Mouse (Mus musculus): ENCODE measurements around the gene Dnah9. TPM values are rescaled to one million over a fixed set of nuclear protein-coding genes. Genes with fewer than 3 reads are reported as not detected.

Gene Dnah9
- total RNA-seq, 2 experiments from 2014 or later: 2.4 to 3.0 TPM

- intact Hi-C loops (cut with DNase I): no loop called here
- DNase-seq (ENCODE audit: low spot score in 2 of 2): no peak
Measured at GRCm38 (mm10) chr11:65975871-65976270, 192.5 kb downstream of the Dnah9 start.

DNA sequence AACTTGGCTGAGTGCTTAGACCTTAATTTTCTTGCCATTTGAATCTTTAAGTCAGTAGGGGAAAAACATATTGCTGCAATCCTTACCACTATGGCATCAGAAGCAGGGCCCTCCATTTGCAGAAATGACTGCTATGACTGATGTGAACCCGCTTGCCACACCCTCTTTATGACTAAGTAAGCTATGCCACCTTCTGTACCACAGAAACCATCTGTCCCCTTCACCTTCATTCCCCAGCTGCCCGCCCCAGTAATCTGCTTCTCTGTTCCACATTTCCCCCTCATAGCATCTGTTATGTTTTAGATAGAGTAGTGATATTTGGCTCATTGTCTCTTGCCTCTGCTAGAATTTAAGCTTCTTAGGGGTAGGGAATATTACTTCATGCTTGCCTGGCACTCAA lies 237.6 kb downstream of the Dnah9 start:
- peak; percentile 7 to 76 for DNase-seq (ENCODE audit: low spot score in 2 of 2)
- intact Hi-C loops (cut with DNase I): no loop called here

DNA sequence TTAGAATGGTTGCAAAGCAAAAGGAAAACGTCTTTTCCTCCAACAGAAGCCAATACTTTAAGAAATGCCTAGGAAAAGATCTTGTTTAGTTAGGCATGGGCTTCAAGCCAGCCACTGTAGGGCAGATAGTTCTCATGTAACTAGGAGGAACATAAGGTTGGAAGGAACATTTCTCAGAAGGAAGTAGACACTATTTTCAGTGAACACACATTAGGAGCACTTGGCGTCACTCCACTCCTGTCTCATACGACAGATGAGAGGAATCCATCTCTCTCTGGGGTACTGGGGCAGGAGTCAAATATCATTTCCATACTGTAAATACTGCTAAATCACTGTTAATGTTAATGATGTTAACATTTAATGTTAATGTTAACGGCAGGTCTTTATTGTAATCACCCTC lies 238.0 kb downstream of the Dnah9 start:
- intact Hi-C loops (cut with DNase I): no loop called here
- peak; percentile 7 to 32 for DNase-seq (ENCODE audit: low spot score in 2 of 2)

DNA sequence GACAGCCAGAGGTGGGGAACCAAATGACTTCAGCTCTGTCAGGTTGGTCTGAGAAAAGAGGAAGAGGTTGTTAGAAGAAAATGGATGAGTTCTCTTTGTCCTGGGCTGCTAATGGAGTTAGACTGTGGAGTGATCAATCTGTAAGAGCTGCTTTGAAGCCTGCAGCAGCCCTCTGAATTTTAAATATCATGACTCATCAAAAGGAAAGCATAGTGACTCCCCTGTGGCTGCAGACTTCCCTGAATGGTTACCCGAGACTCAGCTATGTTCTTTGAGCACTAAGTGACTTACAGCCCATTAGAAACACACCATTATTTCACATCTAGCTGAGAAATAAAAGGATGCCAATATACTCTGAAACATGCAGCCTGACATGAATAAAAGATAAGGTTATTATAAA lies 240.4 kb downstream of the Dnah9 start:
- intact Hi-C loops (cut with DNase I): no loop called here
- DNase-seq (ENCODE audit: low spot score in 2 of 2): no peak

DNA sequence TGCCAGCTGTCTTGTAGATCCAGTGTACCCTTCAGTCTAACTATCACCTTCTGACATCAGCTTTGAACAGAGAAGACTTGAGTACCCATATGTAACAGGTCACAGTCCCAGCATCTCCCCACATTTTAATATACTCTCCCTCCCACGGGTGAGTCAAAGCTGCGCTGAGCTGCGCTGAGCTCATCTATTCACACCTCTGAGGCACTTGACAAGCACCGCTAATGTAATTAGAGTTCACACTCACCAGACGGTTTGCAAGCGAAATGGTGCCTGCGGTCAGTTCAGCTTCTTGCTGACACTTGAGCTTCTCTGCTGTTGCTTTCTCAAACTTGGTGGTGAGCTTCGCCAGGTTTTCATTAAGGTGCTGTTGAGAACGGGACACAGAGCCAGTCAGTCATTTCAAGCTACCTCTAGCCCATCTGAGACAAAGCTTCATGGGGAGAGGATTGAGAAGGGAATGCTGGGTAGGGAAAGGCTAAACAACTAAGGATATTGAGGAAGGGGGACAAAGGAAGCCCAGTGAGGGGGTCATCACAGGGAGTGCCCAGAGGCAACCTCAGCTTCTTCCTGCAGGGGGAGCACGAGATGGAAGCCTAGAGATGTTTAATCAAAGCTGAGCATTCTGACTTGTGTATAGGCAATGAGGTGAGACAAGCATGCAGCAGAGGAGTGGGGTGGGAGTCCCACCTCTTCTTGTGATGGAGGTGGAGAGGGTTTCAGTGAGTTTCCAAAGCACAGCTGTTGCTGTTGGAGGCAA lies 249.7 kb downstream of the Dnah9 start:
- intact Hi-C loops (cut with DNase I): no loop called here
- DNase-seq (ENCODE audit: low spot score in 2 of 2): peak; percentile 4 to 19

DNA sequence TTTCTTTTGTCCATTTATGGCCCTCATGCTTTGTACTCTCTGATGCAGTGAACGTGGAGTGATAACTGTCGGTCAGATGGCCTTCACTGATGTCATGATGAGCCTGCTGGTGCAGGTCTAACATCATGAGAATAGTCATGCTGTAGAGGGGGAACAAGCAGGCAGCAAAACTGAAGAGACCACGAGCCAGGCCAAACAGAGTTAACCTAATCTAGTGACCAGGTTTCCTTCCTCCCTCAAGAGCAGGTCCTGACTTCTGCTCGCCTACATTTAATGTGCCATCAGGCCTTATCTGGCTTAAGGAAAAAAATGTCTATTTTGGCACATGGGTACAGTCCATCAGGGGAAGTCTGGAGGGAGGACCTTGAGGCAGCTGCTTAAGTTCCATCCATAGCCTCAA lies 259.2 kb downstream of the Dnah9 start:
- no peak for DNase-seq (ENCODE audit: low spot score in 2 of 2)
- intact Hi-C loops (cut with DNase I): loop anchor here (5.0 to 10.0 kb wide), 3 partner anchors 616 to 963 kb away; partner anchors contain the start of gene Shisa6

- peak; percentile 55 to 80 for DNase-seq (ENCODE audit: low spot score in 2 of 2)
- intact Hi-C loops (cut with DNase I): loop anchor here (5.0 to 10.0 kb wide), 3 partner anchors 619 to 967 kb away; partner anchors contain the start of gene Shisa6
Measured at GRCm38 (mm10) chr11:65905487-65905886, 262.9 kb downstream of the Dnah9 start.

DNA sequence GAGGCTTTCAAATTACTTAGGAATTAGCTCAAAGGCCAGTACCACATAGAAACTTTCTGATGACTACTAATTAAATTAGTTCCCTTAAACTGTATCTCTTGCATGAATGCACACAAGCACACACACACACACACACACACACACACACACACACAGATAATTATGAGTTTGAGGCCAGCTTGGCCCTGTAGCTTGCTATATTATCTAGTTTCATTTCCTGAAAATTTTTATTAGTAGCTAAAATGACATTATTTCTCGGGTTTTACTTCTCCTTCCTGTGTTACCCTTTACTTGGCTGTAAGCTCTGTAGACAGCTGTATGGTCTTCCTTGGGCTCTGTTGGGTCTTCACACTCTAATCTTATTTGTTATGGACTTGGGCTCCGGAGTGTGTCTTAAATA lies 264.4 kb downstream of the Dnah9 start:
- DNase-seq (ENCODE audit: low spot score in 2 of 2): no peak
- intact Hi-C loops (cut with DNase I): loop anchor here (10.0 kb wide), 2 partner anchors 621 to 711 kb away; partner anchors contain the start of gene Shisa6

- no peak for DNase-seq (ENCODE audit: low spot score in 2 of 2)
Measured at GRCm38 (mm10) chr11:65881465-65881864, 286.9 kb downstream of the Dnah9 start.

GRCm38 (mm10) chr11:65877146-65877775 lies 291.1 kb downstream of the Dnah9 start:
- intact Hi-C loops (cut with DNase I): no loop called here
- no peak for DNase-seq (ENCODE audit: low spot score in 2 of 2)

More at GRCm38 (mm10) chr11:65881465-65881864, 286.9 kb downstream of the Dnah9 start:
- intact Hi-C loops (cut with DNase I): no loop called here

DNA sequence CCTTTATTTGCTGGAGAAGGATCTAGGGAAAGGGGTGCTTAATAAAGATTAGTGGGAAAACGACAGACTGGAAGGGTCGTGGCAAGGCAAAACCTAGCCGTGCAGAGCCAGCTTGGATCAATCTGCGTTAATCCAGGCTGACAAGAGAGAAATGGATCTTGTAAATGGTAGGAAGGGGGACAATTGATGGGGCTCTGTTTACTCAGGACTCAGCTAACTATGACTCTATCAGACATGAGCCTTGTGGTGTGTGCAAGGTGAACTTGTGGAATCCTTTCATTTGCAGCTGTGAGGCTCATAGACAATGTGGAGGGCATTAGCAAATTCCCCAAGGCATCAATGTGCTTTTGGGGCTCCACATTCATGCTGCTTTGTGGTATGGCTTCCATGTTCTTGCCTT lies 306.9 kb downstream of the Dnah9 start:
- intact Hi-C loops (cut with DNase I): no loop called here

DNA sequence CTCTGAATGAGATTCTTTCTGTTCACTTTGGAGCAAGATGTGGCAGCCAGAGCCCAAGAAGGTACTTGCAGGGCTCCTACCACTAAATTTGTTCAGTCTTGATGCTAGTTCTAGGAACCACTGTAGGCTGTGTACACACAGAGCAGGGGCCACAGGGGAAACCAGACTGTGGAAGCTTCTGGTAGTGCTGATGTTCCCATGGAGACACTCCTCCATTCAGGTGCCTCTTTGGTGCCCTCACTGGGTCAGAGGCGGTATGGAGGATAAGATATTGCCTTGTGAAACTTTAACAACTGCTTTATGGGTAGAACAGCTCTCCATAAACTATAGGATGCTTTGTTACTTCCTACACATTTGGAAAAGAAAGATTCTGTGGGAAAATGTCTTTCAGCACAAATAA lies 316.3 kb downstream of the Dnah9 start:
- DNase-seq (ENCODE audit: low spot score in 2 of 2): peak; percentile 9
- intact Hi-C loops (cut with DNase I): no loop called here

More for the DNA sequence above, 306.9 kb downstream of the Dnah9 start:
- DNase-seq (ENCODE audit: low spot score in 2 of 2): no peak

- intact Hi-C loops (cut with DNase I): no loop called here
- DNase-seq (ENCODE audit: low spot score in 2 of 2): no peak
Measured at GRCm38 (mm10) chr11:65846446-65846845, 321.9 kb downstream of the Dnah9 start.

DNA sequence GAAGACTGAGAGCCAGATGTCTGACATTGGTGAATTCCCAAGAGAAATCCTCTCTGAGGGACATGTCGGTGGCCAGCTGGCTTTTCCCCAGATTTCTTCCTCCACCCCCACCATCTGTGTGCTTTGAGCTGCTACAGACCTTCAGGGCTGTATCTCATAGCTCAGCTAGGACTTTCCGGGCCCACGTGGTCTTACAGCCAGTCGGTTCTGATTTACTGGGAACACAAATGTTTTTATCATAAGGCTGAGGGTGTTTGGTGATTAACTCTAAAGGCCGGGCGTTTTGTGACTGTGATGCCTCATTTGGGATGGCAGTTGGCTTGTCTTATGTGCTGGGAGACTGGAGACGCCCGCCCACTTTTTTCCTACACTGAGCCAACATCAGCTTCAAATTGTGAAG lies 329.4 kb downstream of the Dnah9 start:
- intact Hi-C loops (cut with DNase I): no loop called here
- DNase-seq (ENCODE audit: low spot score in 2 of 2): peak; percentile 48 to 72

DNA sequence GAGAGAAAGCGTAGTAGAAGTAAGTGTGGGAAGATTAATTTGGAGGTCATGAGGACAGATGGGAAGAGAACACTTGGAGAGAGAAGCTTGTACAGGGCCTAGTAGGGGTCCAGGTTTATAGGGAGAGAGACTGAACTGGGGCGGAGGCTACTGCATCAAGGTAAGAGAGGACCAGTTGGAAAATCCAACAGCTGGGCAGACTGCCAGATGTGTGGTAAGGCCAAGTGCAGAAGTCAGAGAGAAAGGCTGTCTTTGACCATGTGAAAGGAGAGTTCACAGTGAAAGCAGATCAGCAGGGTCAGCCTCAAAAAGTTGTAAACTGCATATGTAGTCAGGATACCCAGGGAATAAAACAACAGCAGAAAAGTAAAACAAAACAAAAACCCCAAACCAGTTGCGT lies 343.8 kb downstream of the Dnah9 start:
- DNase-seq (ENCODE audit: low spot score in 2 of 2): no peak
- intact Hi-C loops (cut with DNase I): no loop called here

DNA sequence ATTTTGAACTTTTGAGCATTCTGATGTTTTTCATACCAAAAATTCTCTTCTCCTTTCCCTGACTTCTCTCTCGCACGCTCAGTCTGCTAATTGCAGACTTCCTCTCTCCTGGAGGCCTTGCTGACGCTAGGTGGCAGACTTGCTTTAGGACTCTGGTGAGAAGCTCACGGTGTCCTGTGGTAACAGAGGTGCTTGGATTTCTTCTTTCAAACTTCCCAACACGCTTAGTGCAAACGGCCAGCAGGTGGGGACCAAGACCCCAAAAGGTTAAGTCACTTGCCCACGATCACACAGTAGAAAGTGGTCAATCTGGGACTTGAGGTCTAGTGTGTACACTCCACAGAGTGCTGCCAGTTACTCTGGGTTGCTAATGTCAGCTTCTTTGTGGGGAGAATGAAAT lies 347.5 kb downstream of the Dnah9 start:
- DNase-seq (ENCODE audit: low spot score in 2 of 2): peak; percentile 70 to 77
- intact Hi-C loops (cut with DNase I): loop anchor here (2.0 kb wide), 2 partner anchors 1050 to 1078 kb away; no protein-coding TSS in a partner anchor

- DNase-seq (ENCODE audit: low spot score in 2 of 2): peak in 1 of 2 experiments; percentile 21
- intact Hi-C loops (cut with DNase I): loop anchor here (2.0 kb wide), 2 partner anchors 1051 to 1079 kb away; no protein-coding TSS in a partner anchor
Measured at GRCm38 (mm10) chr11:65820280-65820679, 348.1 kb downstream of the Dnah9 start.

GRCm38 (mm10) chr11:65818193-65818592 lies 350.2 kb downstream of the Dnah9 start:
- intact Hi-C loops (cut with DNase I): no loop called here
- DNase-seq (ENCODE audit: low spot score in 2 of 2): no peak

DNA sequence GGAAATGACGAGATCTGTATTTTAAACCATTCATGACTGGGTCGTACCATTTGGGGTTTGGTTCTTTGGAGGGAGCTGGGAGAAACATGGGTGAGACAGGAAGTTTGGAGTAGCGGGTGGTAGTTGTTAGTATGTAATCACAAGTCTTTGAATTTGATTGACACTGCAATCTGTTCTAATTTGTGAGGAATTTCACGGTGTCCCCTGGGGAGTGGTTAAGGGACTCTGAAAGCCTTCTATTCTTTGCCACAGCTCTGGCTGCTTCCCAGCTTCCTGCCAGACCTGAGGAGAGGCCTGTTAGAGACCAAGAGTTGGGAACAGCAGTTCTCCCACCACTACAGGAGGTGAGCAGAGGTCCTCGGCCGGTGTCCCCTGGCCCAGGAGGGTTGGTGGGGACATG lies 352.1 kb downstream of the Dnah9 start:
- DNase-seq (ENCODE audit: low spot score in 2 of 2): no peak
- intact Hi-C loops (cut with DNase I): no loop called here

DNA sequence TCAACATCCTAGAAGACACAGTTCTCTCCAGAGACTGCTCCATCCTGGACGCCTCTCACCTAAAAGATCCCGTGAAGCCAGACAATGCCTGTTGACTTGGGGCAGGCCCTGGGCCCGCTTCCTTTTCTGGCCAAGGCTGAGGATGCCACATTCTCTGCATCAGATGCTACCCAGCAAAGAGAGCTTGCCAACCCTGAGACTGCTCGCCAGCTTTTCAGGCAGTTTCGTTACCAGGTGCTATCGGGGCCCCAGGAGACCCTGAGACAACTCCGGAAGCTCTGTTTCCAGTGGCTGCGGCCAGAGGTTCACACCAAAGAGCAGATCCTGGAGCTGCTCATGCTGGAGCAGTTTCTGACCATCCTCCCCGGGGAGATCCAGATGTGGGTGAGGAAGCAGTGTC lies 354.0 kb downstream of the Dnah9 start:
- intact Hi-C loops (cut with DNase I): no loop called here
- DNase-seq (ENCODE audit: low spot score in 2 of 2): no peak

GRCm38 (mm10) chr11:65812088-65812487 lies 356.3 kb downstream of the Dnah9 start:
- intact Hi-C loops (cut with DNase I): no loop called here
- DNase-seq (ENCODE audit: low spot score in 2 of 2): no peak

All from left cerebral cortex, postnatal 25 days (tissue).